Mouse (Mus musculus) T-helper 2 cell (primary cell): ENCODE results near the gene Bid.

Source experiments
- in situ Hi-C: fragments of 300-600 bp; cut with MboI, MseI; formaldehyde crosslinking; loops from one replicate; pipeline ENCODE4 v1.15.1; 2025; ENCODE audit warnings: high pct_unique_total_duplicates

The Bid gene

GRCm38 (mm10) chr6:120916074-120916971, at the start of gene Bid:
Bid (minus strand) TSS chr6:120916853.
- in situ Hi-C loops: loop anchor here (10.0 kb wide), 1 partner anchor 1072 kb away; the partner anchor contains the start of gene Erc1

DNA sequence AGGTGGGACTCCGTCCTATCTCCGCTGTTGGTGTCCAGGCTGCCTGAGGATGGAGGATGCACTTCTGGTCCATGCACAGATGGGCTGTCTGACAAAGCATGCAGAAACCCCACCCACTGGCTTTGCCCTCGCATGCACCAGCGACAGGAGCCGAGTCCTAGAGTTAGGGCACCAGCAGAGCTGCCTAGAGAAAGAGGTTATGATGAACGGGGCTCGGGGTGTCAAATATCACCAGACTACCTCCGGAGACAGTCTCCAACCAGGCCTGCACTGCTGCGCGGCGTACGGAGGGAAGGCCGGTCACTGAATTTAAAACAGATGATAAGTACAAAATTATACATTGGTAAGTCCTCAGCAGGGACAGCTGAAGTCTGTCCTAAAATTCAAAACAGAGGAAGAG, 49.2 kb upstream of the Bid start:
- in situ Hi-C loops: no loop called here

GRCm38 (mm10) chr6:120964179-120964578, 47.5 kb upstream of the Bid start:
- in situ Hi-C loops: no loop called here

- in situ Hi-C loops: no loop called here
Measured at GRCm38 (mm10) chr6:120960338-120961030, 43.8 kb upstream of the Bid start.

GRCm38 (mm10) chr6:120957331-120957730, 40.7 kb upstream of the Bid start:
- in situ Hi-C loops: no loop called here

GRCm38 (mm10) chr6:120956259-120957161, 39.9 kb upstream of the Bid start:
- in situ Hi-C loops: no loop called here

- in situ Hi-C loops: no loop called here
Measured at GRCm38 (mm10) chr6:120955215-120955614, 38.6 kb upstream of the Bid start.

DNA sequence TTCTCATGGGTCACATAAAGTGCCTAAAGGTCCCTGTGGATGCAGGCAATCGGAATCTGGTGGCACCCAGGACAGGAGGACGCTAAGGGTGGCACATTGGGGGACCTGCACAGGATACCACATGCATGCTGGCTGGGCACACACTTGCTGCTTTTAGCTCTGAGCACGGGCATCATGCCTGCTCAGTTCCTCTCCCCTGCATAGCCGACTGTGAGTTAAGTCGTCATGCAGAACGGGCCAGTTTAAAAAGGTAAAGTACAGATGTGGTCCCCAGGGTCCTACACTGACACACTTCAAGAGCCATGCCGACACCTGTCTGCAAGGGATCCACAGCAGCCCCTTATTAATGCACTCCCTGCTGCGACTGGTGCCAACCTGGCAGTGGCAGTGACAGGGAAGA, 37.6 kb upstream of the Bid start:
- in situ Hi-C loops: no loop called here

GRCm38 (mm10) chr6:120952475-120952874, 35.8 kb upstream of the Bid start:
- in situ Hi-C loops: no loop called here

DNA sequence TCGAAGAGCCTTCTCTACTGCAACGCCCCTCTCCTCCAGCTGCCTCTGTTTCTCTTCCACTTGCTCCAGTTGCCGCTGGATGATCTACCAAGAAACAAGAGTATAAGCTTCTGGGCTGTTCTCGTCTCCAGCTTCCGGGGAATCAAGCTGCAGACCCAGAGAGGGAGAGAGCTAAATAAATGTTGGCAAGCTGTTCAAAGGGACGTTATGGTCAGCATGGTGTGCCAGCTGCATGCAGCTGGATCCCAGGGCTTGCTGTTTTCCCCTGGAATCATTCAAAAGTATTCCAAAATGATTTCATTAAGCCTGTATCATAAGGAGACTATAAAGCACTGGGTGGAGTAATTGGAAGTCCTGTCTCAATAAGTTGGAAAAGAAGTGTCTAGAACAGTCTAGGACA, 34.7 kb upstream of the Bid start:
- in situ Hi-C loops: no loop called here

GRCm38 (mm10) chr6:120945510-120945909, 28.9 kb upstream of the Bid start:
- in situ Hi-C loops: no loop called here

GRCm38 (mm10) chr6:120943964-120944363, 27.3 kb upstream of the Bid start:
- in situ Hi-C loops: no loop called here

DNA sequence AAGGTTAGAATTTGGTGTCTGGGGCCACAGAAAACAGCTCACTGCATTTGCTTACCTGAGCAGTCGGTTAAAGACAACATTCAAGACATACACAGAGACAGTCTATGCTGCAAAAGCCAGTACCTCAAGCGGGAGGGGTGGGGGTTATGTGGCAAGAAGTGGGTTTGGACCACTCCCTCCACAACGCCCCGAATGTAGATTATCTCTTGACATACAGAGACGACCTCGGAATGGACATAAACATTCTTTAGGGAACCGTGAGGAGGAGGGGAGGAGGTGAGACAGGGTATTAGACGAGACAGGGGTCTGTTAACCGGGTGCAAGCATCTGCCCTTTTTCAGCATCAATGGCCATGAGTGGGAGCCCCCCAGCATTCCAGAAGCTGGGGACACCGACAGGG, 26.9 kb upstream of the Bid start:
- in situ Hi-C loops: no loop called here

- in situ Hi-C loops: no loop called here
Measured at GRCm38 (mm10) chr6:120943079-120943478, 26.4 kb upstream of the Bid start.

- in situ Hi-C loops: no loop called here
Measured at GRCm38 (mm10) chr6:120941575-120941974, 24.9 kb upstream of the Bid start.

DNA sequence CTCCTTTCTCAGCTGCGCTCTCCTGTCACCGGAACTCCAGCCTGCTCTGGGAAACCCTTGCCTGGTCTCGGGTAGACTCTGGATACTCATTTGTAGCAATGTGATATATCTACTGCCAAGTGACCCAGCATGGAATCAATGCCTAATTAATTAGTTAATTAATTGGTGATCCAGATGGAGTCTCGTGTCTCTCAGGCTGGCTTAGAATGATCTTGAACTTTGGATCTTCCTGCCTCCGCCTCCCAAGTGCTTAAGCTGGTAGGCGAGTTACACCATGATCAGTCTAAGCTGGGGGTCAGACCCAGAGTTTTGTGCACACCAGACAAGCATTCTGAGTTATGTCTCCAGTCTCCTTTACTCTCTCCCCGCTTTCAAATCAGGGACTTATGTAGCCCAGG, 24.4 kb upstream of the Bid start:
- in situ Hi-C loops: no loop called here

DNA sequence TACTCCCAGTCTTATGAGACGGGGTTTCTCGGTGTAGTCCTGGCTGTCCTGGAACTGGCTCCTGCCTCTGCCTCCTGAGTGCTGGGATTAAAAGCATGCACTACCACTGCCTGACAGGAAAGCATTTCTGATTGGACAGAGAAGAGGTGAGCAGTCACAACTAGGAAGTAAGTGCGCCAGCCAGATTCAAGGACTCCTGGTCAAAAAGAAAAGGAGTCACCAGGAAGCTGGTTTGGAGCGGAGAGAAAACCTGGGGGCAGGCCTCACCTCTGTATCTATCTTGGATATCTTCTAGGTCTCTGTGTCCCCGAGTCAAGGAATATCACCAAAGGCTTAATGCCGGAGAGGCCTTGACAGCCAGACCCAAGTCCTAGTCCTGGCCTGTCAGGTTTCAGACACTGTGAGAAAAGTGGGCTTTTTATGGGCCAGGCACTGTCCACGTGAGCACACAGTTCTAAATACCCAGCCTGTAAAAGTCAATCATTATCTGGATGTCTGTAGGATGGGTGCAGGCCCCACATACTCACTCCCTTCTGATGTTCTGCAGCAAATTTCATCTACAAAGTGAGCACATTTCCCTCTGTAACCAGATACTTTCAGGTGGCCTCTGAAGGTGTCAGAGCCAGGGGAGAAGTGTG, 23.9 kb upstream of the Bid start:
- in situ Hi-C loops: no loop called here

DNA sequence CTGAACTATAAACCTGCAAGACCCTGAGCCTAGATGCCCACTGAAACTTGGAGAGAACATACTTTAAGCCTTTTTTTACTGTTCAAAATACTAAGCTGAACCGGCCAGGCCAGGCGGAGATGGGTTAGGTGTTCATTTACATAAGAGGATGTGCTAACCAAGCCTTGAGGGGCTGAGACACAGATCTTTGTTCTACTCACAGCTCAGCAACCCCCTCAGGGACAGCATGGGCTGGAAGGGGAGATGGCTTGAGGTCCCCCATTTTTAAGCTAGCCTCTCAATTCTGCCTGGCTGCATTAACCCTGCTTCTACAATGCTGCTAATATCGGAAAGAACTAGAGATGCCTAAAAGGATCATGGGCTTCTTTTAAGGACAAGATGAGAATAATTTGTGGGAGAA, 23.1 kb upstream of the Bid start:
- in situ Hi-C loops: no loop called here

DNA sequence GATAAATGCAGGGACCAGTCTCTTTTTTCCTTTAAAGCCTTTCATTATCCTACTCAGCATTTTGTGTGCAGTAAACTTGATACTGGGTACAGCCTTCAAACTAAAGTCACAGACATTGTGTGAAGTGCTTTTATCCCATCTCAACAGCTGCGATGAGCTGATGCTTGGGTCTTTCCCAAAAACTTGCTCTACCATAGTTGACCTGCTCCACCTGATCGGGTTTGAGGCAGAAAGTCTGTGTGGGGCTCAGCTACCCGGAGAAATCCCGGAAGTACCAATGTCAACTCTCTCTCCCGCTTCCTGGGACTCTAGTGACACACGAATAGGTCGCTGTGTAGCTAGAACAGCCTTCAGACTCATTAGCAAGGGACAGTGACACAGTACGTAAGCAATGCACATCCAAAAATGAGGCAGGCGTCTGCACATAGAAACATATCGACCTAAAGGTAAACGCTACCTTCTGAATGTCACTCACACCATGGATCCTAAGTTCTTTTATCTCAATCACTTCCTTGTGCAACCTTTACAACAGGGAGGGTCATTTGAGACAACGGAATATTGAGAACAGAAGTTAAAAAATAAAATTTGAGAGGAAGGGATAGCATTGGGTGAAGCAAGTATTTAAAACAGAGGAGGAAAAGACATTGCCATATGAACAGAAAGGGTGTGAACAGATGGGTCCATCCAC, 22.3 kb upstream of the Bid start:
- in situ Hi-C loops: no loop called here

DNA sequence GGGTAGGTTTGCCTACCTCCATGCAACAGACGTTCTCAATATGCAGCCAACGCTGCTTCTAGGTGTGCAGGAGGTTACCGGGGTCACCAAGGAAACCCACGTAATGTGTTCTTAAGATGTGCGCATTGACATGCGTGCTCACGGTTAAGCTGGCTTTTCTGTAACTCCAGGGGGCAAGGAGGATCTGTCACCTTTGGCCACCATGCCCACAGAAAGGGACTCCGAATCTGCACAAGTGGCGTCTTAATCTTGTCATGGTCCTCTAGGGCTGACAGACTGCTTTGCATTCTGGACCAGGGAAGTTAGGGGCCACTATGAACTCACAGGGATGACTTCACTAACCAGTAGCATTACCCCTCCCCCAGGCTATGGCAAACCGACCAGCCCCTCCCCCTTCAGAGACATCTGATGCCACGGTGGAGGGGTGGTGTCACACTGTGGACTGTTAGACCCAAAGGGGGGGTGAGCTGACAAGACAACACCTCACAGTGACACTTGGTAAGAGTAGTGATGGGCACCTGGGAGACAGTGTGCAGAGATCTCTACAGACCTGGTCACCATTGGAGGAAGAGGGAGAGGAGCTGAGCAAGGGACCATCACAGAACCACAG, 21.5 kb upstream of the Bid start:
- in situ Hi-C loops: no loop called here
